Mouse (Mus musculus) bone marrow, adult 2 months (tissue): ENCODE results near the gene Duoxa2. TPM values are rescaled to one million over a fixed set of nuclear protein-coding genes. Genes with fewer than 3 reads are reported as not detected.
"Not testable (repeated sequence)": the region's sequence is repeated elsewhere in the genome, so short reads cannot be mapped to it uniquely, and the experiment has no call there.

Experiments
- H3K27ac ChIP-seq: fragments of 200-500 bp; 2 replicates; pipeline ENCODE4 v1.5.1; 2012; ENCODE audit warnings: low read depth, mild to moderate bottlenecking, control low read depth, inconsistent platforms, low read length; ENCODE audit not compliant: control insufficient read depth, poor library complexity, insufficient read depth
- H3K4me1 ChIP-seq: fragments of 200-500 bp; 2 replicates; pipeline ENCODE4 v1.6.1; 2011; ENCODE audit warnings: low read length; ENCODE audit not compliant: control insufficient read depth, insufficient read depth
- H3K4me3 ChIP-seq: fragments of 200-500 bp; replicated peaks from 2 replicates; pipeline ENCODE3; 2011; ENCODE audit warnings: mild to moderate bottlenecking, low read depth, low read length, control low read depth; ENCODE audit not compliant: control insufficient read depth
- CTCF ChIP-seq: fragments of 200-500 bp; IDR thresholded peaks from 2 replicates; pipeline ENCODE4 v1.5.1; 2011; ENCODE audit warnings: low read length, control low read depth; ENCODE audit not compliant: control insufficient read depth, insufficient read depth
- POLR2A ChIP-seq: fragments of 200-500 bp; IDR thresholded peaks from 2 replicates; pipeline ENCODE4 v1.6.1; 2011; ENCODE audit warnings: low read depth, mild to moderate bottlenecking, control low read depth, low read length, borderline replicate concordance; ENCODE audit not compliant: control insufficient read depth
- WGBS: fragments of 180-500 bp; shearing (Covaris S2); methylation state at CpG from one replicate; pipeline ENCODE4 v1.1.7; 2018; 5-methylcytosine and 5-hydroxymethylcytosine counted together
- polyA plus RNA-seq: library from polyadenylated mRNA; stranded (reverse); fragments of >200 nt; gene quantifications from 2 replicates; pipeline ENCODE4 v1.2.4, GENCODE M21; 2011; ENCODE audit warnings: low replicate concordance; ENCODE audit not compliant: missing spikeins, insufficient read depth, insufficient read length

Duoxa2 gene
- polyA plus RNA-seq, 1 experiment: not detected

GRCm38 (mm10) chr2:122345106-122345893 is 46.6 kb downstream of the Duoxa2 start:
- 88% methylated on average over 6 of the region's 6 CpGs for WGBS

GRCm38 (mm10) chr2:122346164-122346563 is 47.5 kb downstream of the Duoxa2 start:
- H3K4me3 ChIP-seq, H3K27ac ChIP-seq, H3K4me1 ChIP-seq: not testable (repeated sequence)
- 79% methylated on average over 6 of the region's 6 CpGs for WGBS

More at GRCm38 (mm10) chr2:122345106-122345893, 46.6 kb downstream of the Duoxa2 start:
- Histone ChIP-seq H3K27ac (no peak overlapping the region), H3K4me1 (no peaks in the 10 kb centered on the region; the same call in 1 of the 2 replicates), H3K4me3 (no peak overlapping the region)
- TF ChIP-seq POLR2A (no peak), CTCF (no peak)

- Histone ChIP-seq H3K4me1 (no peaks in the 10 kb centered on the region; the same call in 1 of the 2 replicates), H3K4me3 (no peak overlapping the region), H3K27ac (no peak overlapping the region)
- TF ChIP-seq POLR2A (no peak), CTCF (no peak)
- 81% methylated on average over 3 of the region's 3 CpGs for WGBS
Observed at GRCm38 (mm10) chr2:122347257-122347656, 48.6 kb downstream of the Duoxa2 start.

DNA sequence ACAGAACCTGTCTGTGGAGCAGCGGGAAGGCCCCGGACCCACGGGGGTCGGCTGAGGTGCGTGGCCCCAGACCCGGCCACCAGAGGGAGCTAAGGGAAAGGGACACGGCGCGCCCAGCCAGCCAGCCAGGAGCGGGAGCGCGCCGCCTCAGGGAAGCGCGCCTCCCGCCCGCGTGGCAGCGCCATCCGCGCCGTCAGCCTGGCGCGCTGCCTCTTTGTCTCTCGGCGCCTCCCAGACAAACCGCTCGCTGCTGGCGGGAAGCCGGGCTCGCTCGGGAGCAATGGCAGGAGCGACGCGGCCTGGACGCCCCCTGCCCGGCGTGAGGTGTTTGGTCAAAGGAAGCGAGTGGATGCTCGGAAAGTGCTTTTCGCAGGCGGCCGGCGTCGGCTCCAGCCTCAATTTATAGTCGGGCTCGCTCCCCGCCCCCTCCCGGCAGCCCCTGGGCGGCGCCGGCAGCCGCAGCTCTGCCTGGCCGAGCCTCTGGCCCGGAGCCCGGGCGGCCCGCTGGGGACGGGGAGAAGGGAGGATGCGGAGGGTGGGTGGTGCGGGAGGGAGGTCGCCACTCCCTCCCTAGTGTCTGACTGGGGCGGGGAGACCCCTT is 49.9 kb downstream of the Duoxa2 start:
- no peaks in the 10 kb centered on the region; the same call in 1 of the 2 replicates for H3K4me1 ChIP-seq
- under 1% methylated on average over 61 of the region's 63 CpGs for WGBS
- peak; percentile 66 for TF ChIP-seq CTCF
- TF ChIP-seq POLR2A: peak; percentile 68; the same call in 1 of the 2 replicates
- peak overlapping the region; percentile 85 for H3K4me3 ChIP-seq
- peak overlapping the region; percentile 85 for H3K27ac ChIP-seq

DNA sequence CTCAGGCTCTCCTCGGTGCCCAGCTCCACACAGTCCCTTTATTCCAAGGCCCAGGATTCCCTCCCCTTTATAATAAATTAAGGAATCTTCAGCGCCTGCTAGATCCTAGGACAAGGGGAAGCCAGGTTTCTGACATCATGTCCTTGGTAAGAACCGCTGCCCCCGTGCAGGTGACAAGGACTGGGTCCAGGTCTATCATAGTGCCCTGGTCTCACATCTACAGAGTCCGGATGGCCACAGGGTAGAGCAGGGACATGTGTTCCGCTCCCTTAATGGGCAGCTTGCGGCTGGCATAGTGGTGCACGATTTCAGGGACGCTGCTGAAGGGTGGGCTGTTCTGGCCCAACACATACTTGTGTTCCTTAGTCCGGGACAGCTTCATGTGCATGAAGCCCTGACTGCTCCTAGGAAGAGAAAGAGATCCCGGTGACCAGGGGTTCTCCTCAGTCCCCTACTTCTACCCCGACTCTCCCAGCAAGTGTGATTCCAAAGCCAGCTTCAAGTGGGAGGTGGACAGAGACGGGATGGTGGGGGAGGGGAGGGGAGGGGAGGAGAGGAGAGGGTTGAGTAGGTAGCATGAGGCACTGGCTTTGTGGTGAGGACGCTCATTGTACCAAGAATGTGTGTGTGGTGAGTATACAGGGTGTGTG is 50.6 kb downstream of the Duoxa2 start:
- TF ChIP-seq CTCF (no peak), POLR2A (no peak)

DNA sequence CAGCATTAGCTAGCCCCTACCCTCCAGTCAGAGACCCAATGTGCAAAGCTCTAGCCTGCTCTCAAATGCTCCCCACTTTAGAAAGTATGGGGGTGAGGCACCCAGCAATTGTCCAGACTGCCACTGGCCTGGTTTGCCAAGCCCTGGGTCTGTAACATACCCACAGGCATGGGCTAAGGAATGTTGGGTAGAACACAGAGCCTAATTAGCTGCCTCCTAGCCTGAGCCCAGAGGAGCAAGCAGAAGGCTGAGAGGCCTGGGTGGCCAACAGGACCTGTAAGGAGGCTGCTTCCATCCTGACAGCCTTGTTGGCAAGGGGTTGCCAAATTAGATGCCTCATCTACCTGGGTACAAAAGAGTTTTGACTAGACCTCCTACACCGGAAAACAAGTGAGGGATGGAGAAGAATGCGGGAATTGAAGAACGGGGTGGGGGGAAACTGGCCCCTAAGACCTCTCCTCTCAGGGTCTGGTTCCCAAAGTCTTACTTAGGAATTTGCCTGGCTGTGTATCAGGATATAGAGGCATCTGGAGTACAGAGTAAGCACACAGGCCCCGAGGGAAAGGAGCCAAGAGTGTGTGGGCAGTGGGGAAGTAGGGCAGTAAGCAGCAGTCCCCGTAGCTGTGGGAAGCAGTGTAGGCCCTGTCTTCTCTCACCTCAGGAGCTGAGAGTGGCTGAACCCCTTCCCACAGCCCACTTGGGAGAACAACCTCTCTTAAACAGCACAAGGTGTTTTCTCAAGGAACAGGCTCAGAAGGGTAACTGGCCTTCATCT is 52.6 kb downstream of the Duoxa2 start:
- no peak for TF ChIP-seq CTCF
- TF ChIP-seq POLR2A: no peak
- no peak overlapping the region for H3K4me3 ChIP-seq
- 70% methylated on average over 5 of the region's 5 CpGs for WGBS
- H3K4me1 ChIP-seq: no peaks in the 10 kb centered on the region; the same call in 1 of the 2 replicates
- H3K27ac ChIP-seq: no peak overlapping the region

More for the DNA sequence above, 50.6 kb downstream of the Duoxa2 start:
- 30% methylated on average over 14 of the region's 14 CpGs for WGBS
- peak overlapping the region; percentile 85 for H3K4me3 ChIP-seq
- H3K27ac ChIP-seq: peak overlapping the region; percentile 85; the same call in 1 of the 2 replicates
- no peaks in the 10 kb centered on the region; the same call in 1 of the 2 replicates for H3K4me1 ChIP-seq

DNA sequence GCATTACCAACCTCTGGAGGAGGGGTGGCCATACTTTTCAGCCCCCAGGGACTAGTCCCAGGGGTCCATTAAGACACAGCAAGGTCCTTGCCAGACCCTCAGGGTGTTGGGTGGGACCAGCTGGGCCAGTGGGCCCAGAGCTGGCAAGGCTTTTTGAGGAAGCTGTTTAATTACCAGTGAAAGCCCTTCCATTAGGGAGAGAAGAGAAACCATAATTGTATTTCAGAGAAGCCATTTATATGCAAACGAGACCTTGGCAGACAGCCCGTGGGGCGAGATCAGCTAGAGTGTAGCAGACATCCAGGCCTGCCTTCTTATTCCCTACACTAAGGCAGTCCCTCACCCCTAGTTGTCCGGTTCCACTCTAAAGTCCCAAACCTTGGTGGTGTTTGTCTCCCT is 53.2 kb downstream of the Duoxa2 start:
- 75% methylated on average over 4 of the region's 4 CpGs for WGBS
- no peak overlapping the region for H3K4me3 ChIP-seq
- H3K27ac ChIP-seq: no peak overlapping the region
- no peaks in the 10 kb centered on the region; the same call in 1 of the 2 replicates for H3K4me1 ChIP-seq
- TF ChIP-seq POLR2A (no peak), CTCF (no peak)

Other genes starting within 250 kb of the Duoxa2 start
- gene Spg11, start 180.5 kb upstream of the Duoxa2 start, polyA plus RNA-seq: 1.7 and 6.3 TPM in 2 replicates
- 485 and 609 TPM in 2 replicates for gene B2m, start 151.2 kb upstream of the Duoxa2 start, polyA plus RNA-seq
- gene Trim69, start 138.2 kb upstream of the Duoxa2 start, polyA plus RNA-seq: not detected in 2 replicates
- gene Patl2, start 112.7 kb upstream of the Duoxa2 start, polyA plus RNA-seq: not detected in 2 replicates
- gene Terb2, start 112.6 kb upstream of the Duoxa2 start, polyA plus RNA-seq: not detected in 2 replicates
- 39.9 and 72.6 TPM in 2 replicates for gene Sord, start 64.2 kb upstream of the Duoxa2 start, polyA plus RNA-seq
- gene Duox2, start 451 bp upstream of the Duoxa2 start, polyA plus RNA-seq: not detected in 2 replicates
- gene Duoxa1, start 14.8 kb downstream of the Duoxa2 start, polyA plus RNA-seq: not detected in 2 replicates
- not detected in 2 replicates for gene Duox1, start 16.8 kb downstream of the Duoxa2 start, polyA plus RNA-seq
- gene Shf, start 70.3 kb downstream of the Duoxa2 start, polyA plus RNA-seq: 9.6 and 14.7 TPM in 2 replicates
- gene Slc28a2, start 127.6 kb downstream of the Duoxa2 start, polyA plus RNA-seq: 12.7 and 25.8 TPM in 2 replicates
- gene Gm14085, start 186.0 kb downstream of the Duoxa2 start, polyA plus RNA-seq: 0.41 TPM in 1 of 2 replicates, not detected in the other